In the genomic region with DNA sequence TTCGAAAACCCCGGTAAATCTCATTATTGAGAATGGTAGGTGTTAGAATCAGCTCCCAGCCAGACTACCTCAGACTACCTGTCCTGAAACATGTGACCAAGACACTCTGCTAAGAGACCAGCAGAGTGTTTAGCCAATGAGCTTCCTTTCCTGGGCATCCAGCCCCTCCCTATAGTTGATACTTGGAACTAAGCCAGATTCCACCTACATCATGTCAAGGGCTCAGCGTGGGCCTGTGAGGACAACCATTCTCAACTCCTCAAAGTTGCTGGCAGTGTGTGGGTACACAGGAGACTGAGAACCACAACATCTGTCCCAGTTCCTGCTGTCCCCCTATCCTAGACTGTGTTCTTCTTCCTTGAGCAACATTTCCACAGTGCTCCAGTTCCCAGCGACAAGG, we compare ENCODE assay signal across 19 mouse cellular contexts. TPM values are rescaled to one million over a fixed set of nuclear protein-coding genes. Genes with fewer than 3 reads are reported as not detected.
DNase-seq lines count a peak whose midpoint lies in the region; ATAC-seq and TF ChIP-seq lines count a peak whose summit lies in the region.
"Had no signal": no experiment of that assay in that cellular context is flagged by ENCODE, and none has a peak within 500 bp of the region (broad histone marks: within the 10 kb centered on the region; RNA-seq: fewer than 3 reads in every experiment).

No protein-coding gene starts in this region.

- peaks cover 11% of the 10 kb centered on the region; the same call in 1 of the 2 replicates for H3K4me1 ChIP-seq in lung, embryonic 15.5 days
- H3K4me1 ChIP-seq in lung, postnatal 0 days (ENCODE audit: insufficient read depth, low read depth, low read length): no peaks in the 10 kb centered on the region
- H3K4me1 ChIP-seq: midbrain, embryonic 15.5 days; neural tube, embryonic 12.5 days had no signal

- POLR2A ChIA-PET in Patski (lab: Charles Lee): interaction anchor here (1.0 kb wide), 1 partner anchor 15 kb away, joined by 3 read pairs; no protein-coding TSS in a partner anchor

- no peak overlapping the region for H3K9ac ChIP-seq in lung, embryonic 15.5 days
- no peak overlapping the region for H3K9ac ChIP-seq in lung, postnatal 0 days (replicated peaks; ENCODE audit: low read depth)
- H3K9ac ChIP-seq: midbrain, embryonic 15.5 days; neural tube, embryonic 12.5 days had no signal

- ATAC-seq in frontal cortex, adult (ENCODE audit: low TSS enrichment): peak; percentile 78
- peak; percentile 37 for ATAC-seq in lung, embryonic 15.5 days (ENCODE audit: borderline replicate concordance, extremely low read depth, low FRiP score, low TSS enrichment)
- ATAC-seq in Patski: peak; percentile 58
- peak; percentile 77 for ATAC-seq in lung, postnatal 0 days
- ATAC-seq: midbrain, embryonic 15.5 days had no signal

- in situ Hi-C loops in Patski (cut with MboI; ENCODE audit: low pct_unique_long_range_greater_than_20kb): no loop called here

- no peak overlapping the region for H3K27ac ChIP-seq in lung, embryonic 15.5 days
- H3K27ac ChIP-seq in lung, postnatal 0 days (ENCODE audit: low read length): no peak overlapping the region
- H3K27ac ChIP-seq: midbrain, embryonic 15.5 days; neural tube, embryonic 12.5 days had no signal

- DNase-seq in frontal cortex, postnatal 25 days (ENCODE audit: low spot score in 2 of 2): no peak
- no peak for DNase-seq in lung, postnatal 4 days
- no peak for DNase-seq in Patski (ENCODE audit: low read depth, low spot score)
- DNase-seq in lung, postnatal 0 days (ENCODE audit: low spot score): peak; percentile 70
- no peak for DNase-seq in ovary, postnatal 36 days (ENCODE audit: low spot score)
- DNase-seq in urinary bladder, postnatal 25 days (ENCODE audit: low spot score): no peak
- DNase-seq: B cell, adult 2 months; cerebellum, adult 9-11 months; gastrocnemius, postnatal 10 days; heart, postnatal 4 days; kidney, adult 11 months; kidney, postnatal 36 days; layer of hippocampus, postnatal 36 days; liver had no signal

- H3K4me3 ChIP-seq in lung, embryonic 15.5 days: no peak overlapping the region
- H3K4me3 ChIP-seq in lung, postnatal 0 days (ENCODE audit: low read depth, low read length): no peak overlapping the region
- H3K4me3 ChIP-seq: midbrain, embryonic 15.5 days; neural tube, embryonic 12.5 days had no signal

- 64% methylated on average over 4 of the region's 4 CpGs for WGBS in lung, embryonic 15.5 days
- WGBS in lung, postnatal 0 days: 57% methylated on average over 4 of the region's 4 CpGs

- CTCF ChIA-PET in Patski (lab: Charles Lee): interaction anchor here (0.8 to 1.5 kb wide), 5 partner anchors 9 to 52 kb away, joined by 3 to 5 read pairs (median 3); no protein-coding TSS in a partner anchor

- H3K27me3 ChIP-seq in lung, embryonic 15.5 days: no peaks in the 10 kb centered on the region
- no peaks in the 10 kb centered on the region for H3K27me3 ChIP-seq in Patski
- no peaks in the 10 kb centered on the region for H3K27me3 ChIP-seq in lung, postnatal 0 days (replicated peaks; ENCODE audit: insufficient read depth, low read length)
- H3K27me3 ChIP-seq: midbrain, embryonic 15.5 days; neural tube, embryonic 12.5 days had no signal

- H3K9me3 ChIP-seq in lung, embryonic 15.5 days: no peaks in the 10 kb centered on the region
- no peaks in the 10 kb centered on the region for H3K9me3 ChIP-seq in lung, postnatal 0 days (ENCODE audit: low read length)
- H3K9me3 ChIP-seq: midbrain, embryonic 15.5 days; neural tube, embryonic 12.5 days had no signal

- H3K36me3 ChIP-seq in lung, embryonic 15.5 days: no peaks in the 10 kb centered on the region
- no peaks in the 10 kb centered on the region for H3K36me3 ChIP-seq in lung, postnatal 0 days (ENCODE audit: insufficient read depth, low read length)
- H3K36me3 ChIP-seq: midbrain, embryonic 15.5 days; neural tube, embryonic 12.5 days had no signal

- no peak overlapping the region for H3K4me2 ChIP-seq in lung, embryonic 15.5 days
- no peak overlapping the region for H3K4me2 ChIP-seq in lung, postnatal 0 days (replicated peaks; ENCODE audit: low read depth, low read length)
- H3K4me2 ChIP-seq: heart, embryonic 11.5 days; midbrain, embryonic 15.5 days; neural tube, embryonic 12.5 days had no signal

- no peak for TF ChIP-seq EP300 in lung, postnatal 0 days (IDR thresholded peaks at IDR 0.05)

- no peak for TF ChIP-seq CTCF in Patski (IDR thresholded peaks at IDR 0.05)
- no peak for TF ChIP-seq CTCF in lung, postnatal 0 days (IDR thresholded peaks at IDR 0.05)

RNA-seq across cellular contexts. Expression of a gene that starts 45.3 kb away (rescaled TPM):
- polyA plus RNA-seq in lung, embryonic 15.5 days (2015; fragmentation: Nextera tagmentation; extraction: Ambion mirVana): 5.1 and 5.6 TPM in 2 replicates
- 6.1 TPM for polyA plus RNA-seq in Patski (2021)
- polyA plus RNA-seq in lung, postnatal 0 days (2015; fragmentation: Nextera tagmentation; extraction: Ambion mirVana): 9.6 and 10.3 TPM in 2 replicates
